Mouse (Mus musculus): ENCODE data around the gene Dixdc1. TPM values are rescaled to one million over a fixed set of nuclear protein-coding genes. Genes with fewer than 3 reads are reported as not detected.

The Dixdc1 gene
- polyA plus RNA-seq, 1 experiment from 2014 or later = 2.3 TPM

GRCm38 (mm10) chr9:50659392-50660217 lies 79.7 kb downstream of the Dixdc1 start, which contains the start of gene Dlat:
TSS of gene Dlat (minus strand) at chr9:50659780.
- ATAC-seq (replicated peaks; ENCODE audit: low FRiP score) = peak; percentile 89

GRCm38 (mm10) chr9:50658941-50659388 lies 80.4 kb downstream of the Dixdc1 start:
- peak; percentile 51 for ATAC-seq (replicated peaks; ENCODE audit: low FRiP score)

More at GRCm38 (mm10) chr9:50659392-50660217, 79.7 kb downstream of the Dixdc1 start, which contains the start of gene Dlat:
- peak within 1 kb of the TSS; percentile 96 for H3K4me3 ChIP-seq (ENCODE audit: low read depth, low read length)
- H3K4me2 ChIP-seq = peak within 1 kb of the TSS; percentile 67
- H3K36me3 ChIP-seq (ENCODE audit: control insufficient read depth, insufficient read depth, low read length) = peaks cover 7% of the 10 kb centered on the region
- H3K9ac ChIP-seq (ENCODE audit: low read depth, low read length) = peak within 1 kb of the TSS; percentile 93
- H3K27ac ChIP-seq (ENCODE audit: low read depth, low read length) = peak within 1 kb of the TSS; percentile 75
- no peaks in the 10 kb centered on the region for H3K27me3 ChIP-seq (replicated peaks; ENCODE audit: control insufficient read depth, insufficient read depth, low read length)
- under 1% methylated on average over 63 of the region's 63 CpGs for WGBS
- peak; percentile 89 for DNase-seq (ENCODE audit: low spot score)
- peaks cover 9% of the 10 kb centered on the region; the same call in 1 of the 2 replicates for H3K4me1 ChIP-seq (replicated peaks; ENCODE audit: control insufficient read depth, insufficient read depth, low read length)
- no peaks in the 10 kb centered on the region for H3K9me3 ChIP-seq (ENCODE audit: control insufficient read depth, low read length)

GRCm38 (mm10) chr9:50658391-50658790 lies 80.9 kb downstream of the Dixdc1 start:
- Histone ChIP-seq H3K4me3 (ENCODE audit: low read depth, low read length) (peak overlapping the region; percentile 96), H3K4me1 (replicated peaks; ENCODE audit: control insufficient read depth, insufficient read depth, low read length) (peaks cover 9% of the 10 kb centered on the region; the same call in 1 of the 2 replicates), H3K27me3 (replicated peaks; ENCODE audit: control insufficient read depth, insufficient read depth, low read length) (no peaks in the 10 kb centered on the region), H3K4me2 (peak overlapping the region; percentile 67), H3K36me3 (ENCODE audit: control insufficient read depth, insufficient read depth, low read length) (peaks cover 10% of the 10 kb centered on the region), H3K9ac (ENCODE audit: low read depth, low read length) (peak overlapping the region; percentile 93), H3K27ac (ENCODE audit: low read depth, low read length) (no peak overlapping the region), H3K9me3 (ENCODE audit: control insufficient read depth, low read length) (no peaks in the 10 kb centered on the region)
- DNase-seq (ENCODE audit: low spot score) (no peak), ATAC-seq (replicated peaks; ENCODE audit: low FRiP score) (no peak)
- 16% methylated on average over 5 of the region's 5 CpGs for WGBS

More at GRCm38 (mm10) chr9:50658941-50659388, 80.4 kb downstream of the Dixdc1 start:
- H3K4me3 ChIP-seq (ENCODE audit: low read depth, low read length) = peak overlapping the region; percentile 96
- peaks cover 9% of the 10 kb centered on the region; the same call in 1 of the 2 replicates for H3K4me1 ChIP-seq (replicated peaks; ENCODE audit: control insufficient read depth, insufficient read depth, low read length)
- H3K9ac ChIP-seq (ENCODE audit: low read depth, low read length) = peak overlapping the region; percentile 93
- DNase-seq (ENCODE audit: low spot score) = no peak
- no peaks in the 10 kb centered on the region for H3K9me3 ChIP-seq (ENCODE audit: control insufficient read depth, low read length)
- under 1% methylated on average over 28 of the region's 28 CpGs for WGBS
- H3K4me2 ChIP-seq = peak overlapping the region; percentile 67
- H3K36me3 ChIP-seq (ENCODE audit: control insufficient read depth, insufficient read depth, low read length) = peaks cover 8% of the 10 kb centered on the region
- H3K27me3 ChIP-seq (replicated peaks; ENCODE audit: control insufficient read depth, insufficient read depth, low read length) = no peaks in the 10 kb centered on the region
- H3K27ac ChIP-seq (ENCODE audit: low read depth, low read length) = peak overlapping the region; percentile 75

GRCm38 (mm10) chr9:50650503-50650902 lies 88.8 kb downstream of the Dixdc1 start:
- ATAC-seq (replicated peaks; ENCODE audit: low FRiP score) = peak; percentile 90
- no peaks in the 10 kb centered on the region for H3K27me3 ChIP-seq (replicated peaks; ENCODE audit: control insufficient read depth, insufficient read depth, low read length)
- WGBS = 76% methylated on average over 10 of the region's 10 CpGs
- no peak overlapping the region for H3K4me3 ChIP-seq (ENCODE audit: low read depth, low read length)
- H3K4me1 ChIP-seq (replicated peaks; ENCODE audit: control insufficient read depth, insufficient read depth, low read length) = no peaks in the 10 kb centered on the region; the same call in 1 of the 2 replicates
- no peak for DNase-seq (ENCODE audit: low spot score)
- H3K27ac ChIP-seq (ENCODE audit: low read depth, low read length) = no peak overlapping the region
- H3K9ac ChIP-seq (ENCODE audit: low read depth, low read length) = no peak overlapping the region
- H3K9me3 ChIP-seq (ENCODE audit: control insufficient read depth, low read length) = no peaks in the 10 kb centered on the region
- no peak overlapping the region for H3K4me2 ChIP-seq
- H3K36me3 ChIP-seq (ENCODE audit: control insufficient read depth, insufficient read depth, low read length) = peaks cover 44% of the 10 kb centered on the region

GRCm38 (mm10) chr9:50646826-50647370 lies 92.4 kb downstream of the Dixdc1 start:
- no peak for ATAC-seq (replicated peaks; ENCODE audit: low FRiP score)
- 84% methylated on average over 10 of the region's 10 CpGs for WGBS
- H3K9ac ChIP-seq (ENCODE audit: low read depth, low read length) = no peak overlapping the region
- H3K4me1 ChIP-seq (replicated peaks; ENCODE audit: control insufficient read depth, insufficient read depth, low read length) = no peaks in the 10 kb centered on the region; the same call in 1 of the 2 replicates
- no peak overlapping the region for H3K4me3 ChIP-seq (ENCODE audit: low read depth, low read length)
- no peak overlapping the region for H3K27ac ChIP-seq (ENCODE audit: low read depth, low read length)
- H3K9me3 ChIP-seq (ENCODE audit: control insufficient read depth, low read length) = no peaks in the 10 kb centered on the region
- H3K27me3 ChIP-seq (replicated peaks; ENCODE audit: control insufficient read depth, insufficient read depth, low read length) = no peaks in the 10 kb centered on the region
- peaks cover 55% of the 10 kb centered on the region for H3K36me3 ChIP-seq (ENCODE audit: control insufficient read depth, insufficient read depth, low read length)
- no peak overlapping the region for H3K4me2 ChIP-seq
- DNase-seq (ENCODE audit: low spot score) = no peak

- H3K4me1 ChIP-seq (replicated peaks; ENCODE audit: control insufficient read depth, insufficient read depth, low read length) = 0 out of 2 replicates have a peak, but pooled peaks cover 3% of the 10 kb centered on the region
- no peak overlapping the region for H3K4me3 ChIP-seq (ENCODE audit: low read depth, low read length)
- H3K27me3 ChIP-seq (replicated peaks; ENCODE audit: control insufficient read depth, insufficient read depth, low read length) = no peaks in the 10 kb centered on the region
- H3K4me2 ChIP-seq = no peak overlapping the region
- DNase-seq (ENCODE audit: low spot score) = no peak
- no peaks in the 10 kb centered on the region for H3K9me3 ChIP-seq (ENCODE audit: control insufficient read depth, low read length)
- H3K27ac ChIP-seq (ENCODE audit: low read depth, low read length) = no peak overlapping the region
- no peak overlapping the region for H3K9ac ChIP-seq (ENCODE audit: low read depth, low read length)
- no peak for ATAC-seq (replicated peaks; ENCODE audit: low FRiP score)
- WGBS = 92% methylated on average over 11 of the region's 11 CpGs
- H3K36me3 ChIP-seq (ENCODE audit: control insufficient read depth, insufficient read depth, low read length) = peaks cover 20% of the 10 kb centered on the region
These were observed 105.0 kb downstream of the Dixdc1 start for GRCm38 (mm10) chr9:50634270-50634669.

GRCm38 (mm10) chr9:50633059-50633458 lies 106.3 kb downstream of the Dixdc1 start:
- H3K27me3 ChIP-seq (replicated peaks; ENCODE audit: control insufficient read depth, insufficient read depth, low read length) = no peaks in the 10 kb centered on the region
- H3K9me3 ChIP-seq (ENCODE audit: control insufficient read depth, low read length) = no peaks in the 10 kb centered on the region
- 0 out of 2 replicates have a peak, but pooled peaks cover 3% of the 10 kb centered on the region for H3K4me1 ChIP-seq (replicated peaks; ENCODE audit: control insufficient read depth, insufficient read depth, low read length)
- DNase-seq (ENCODE audit: low spot score) = no peak
- no peak overlapping the region for H3K9ac ChIP-seq (ENCODE audit: low read depth, low read length)
- no peak overlapping the region for H3K4me2 ChIP-seq
- no peak overlapping the region for H3K4me3 ChIP-seq (ENCODE audit: low read depth, low read length)
- no peak overlapping the region for H3K27ac ChIP-seq (ENCODE audit: low read depth, low read length)
- ATAC-seq (replicated peaks; ENCODE audit: low FRiP score) = no peak
- WGBS = 55% methylated on average over 2 of the region's 2 CpGs
- peaks cover 15% of the 10 kb centered on the region for H3K36me3 ChIP-seq (ENCODE audit: control insufficient read depth, insufficient read depth, low read length)

GRCm38 (mm10) chr9:50632016-50632688 lies 107.2 kb downstream of the Dixdc1 start:
- Histone ChIP-seq H3K4me2 (no peak overlapping the region), H3K36me3 (ENCODE audit: control insufficient read depth, insufficient read depth, low read length) (peaks cover 15% of the 10 kb centered on the region), H3K9ac (ENCODE audit: low read depth, low read length) (no peak overlapping the region), H3K9me3 (ENCODE audit: control insufficient read depth, low read length) (no peaks in the 10 kb centered on the region), H3K4me1 (replicated peaks; ENCODE audit: control insufficient read depth, insufficient read depth, low read length) (0 out of 2 replicates have a peak, but pooled peaks cover 3% of the 10 kb centered on the region), H3K4me3 (ENCODE audit: low read depth, low read length) (no peak overlapping the region), H3K27me3 (replicated peaks; ENCODE audit: control insufficient read depth, insufficient read depth, low read length) (no peaks in the 10 kb centered on the region), H3K27ac (ENCODE audit: low read depth, low read length) (no peak overlapping the region; the same call in 1 of the 2 replicates)
- WGBS = 84% methylated on average over 6 of the region's 6 CpGs
- ATAC-seq (replicated peaks; ENCODE audit: low FRiP score) (peak; percentile 29), DNase-seq (ENCODE audit: low spot score) (no peak)
